Mouse (Mus musculus) urinary bladder, postnatal 4 days (tissue): ENCODE measurements around the gene Itpr1.

ENCODE experiments used
- DNase-seq, 2 experiments: peaks; one replicate each; pipeline ENCODE4 v3.0.0; 2021 to 2022; ENCODE audit warnings: low spot score in 2 of 2

Itpr1 gene

GRCm38 (mm10) chr6:108435467-108435866 lies 222.6 kb downstream of the Itpr1 start:
- no peak for DNase-seq

GRCm38 (mm10) chr6:108436608-108437007 lies 223.7 kb downstream of the Itpr1 start:
- DNase-seq = no peak

GRCm38 (mm10) chr6:108441290-108441689 lies 228.4 kb downstream of the Itpr1 start:
- DNase-seq = no peak

- DNase-seq = no peak
Observed at GRCm38 (mm10) chr6:108442291-108442690, 229.4 kb downstream of the Itpr1 start.

GRCm38 (mm10) chr6:108444435-108444834 lies 231.5 kb downstream of the Itpr1 start:
- no peak for DNase-seq

- no peak for DNase-seq
Observed at GRCm38 (mm10) chr6:108445006-108445405, 232.1 kb downstream of the Itpr1 start.

GRCm38 (mm10) chr6:108446766-108447165 lies 233.9 kb downstream of the Itpr1 start:
- no peak for DNase-seq

GRCm38 (mm10) chr6:108447179-108447845 lies 234.4 kb downstream of the Itpr1 start:
- no peak for DNase-seq

- DNase-seq = no peak
Observed at GRCm38 (mm10) chr6:108448016-108448735, 235.3 kb downstream of the Itpr1 start.

GRCm38 (mm10) chr6:108448864-108449263 lies 236.0 kb downstream of the Itpr1 start:
- DNase-seq = no peak

GRCm38 (mm10) chr6:108451536-108451935 lies 238.6 kb downstream of the Itpr1 start:
- DNase-seq = no peak

GRCm38 (mm10) chr6:108453618-108454017 lies 240.7 kb downstream of the Itpr1 start:
- DNase-seq = no peak

GRCm38 (mm10) chr6:108454061-108454891 lies 241.4 kb downstream of the Itpr1 start:
- no peak for DNase-seq

GRCm38 (mm10) chr6:108454979-108455836 lies 242.3 kb downstream of the Itpr1 start:
- no peak for DNase-seq

- no peak for DNase-seq
Observed at GRCm38 (mm10) chr6:108456231-108457062, 243.6 kb downstream of the Itpr1 start.

- DNase-seq = no peak
Observed at GRCm38 (mm10) chr6:108457063-108457405, 244.1 kb downstream of the Itpr1 start.

GRCm38 (mm10) chr6:108457516-108458181 lies 244.8 kb downstream of the Itpr1 start:
- DNase-seq = no peak

- DNase-seq = no peak
Observed at GRCm38 (mm10) chr6:108458182-108458571, 245.3 kb downstream of the Itpr1 start.

- DNase-seq = no peak
Observed at GRCm38 (mm10) chr6:108458826-108459225, 245.9 kb downstream of the Itpr1 start.

- DNase-seq = no peak
Observed at GRCm38 (mm10) chr6:108464308-108464979, 251.5 kb downstream of the Itpr1 start.
